Mouse (Mus musculus): ENCODE data around the gene Grm4.

DNA sequence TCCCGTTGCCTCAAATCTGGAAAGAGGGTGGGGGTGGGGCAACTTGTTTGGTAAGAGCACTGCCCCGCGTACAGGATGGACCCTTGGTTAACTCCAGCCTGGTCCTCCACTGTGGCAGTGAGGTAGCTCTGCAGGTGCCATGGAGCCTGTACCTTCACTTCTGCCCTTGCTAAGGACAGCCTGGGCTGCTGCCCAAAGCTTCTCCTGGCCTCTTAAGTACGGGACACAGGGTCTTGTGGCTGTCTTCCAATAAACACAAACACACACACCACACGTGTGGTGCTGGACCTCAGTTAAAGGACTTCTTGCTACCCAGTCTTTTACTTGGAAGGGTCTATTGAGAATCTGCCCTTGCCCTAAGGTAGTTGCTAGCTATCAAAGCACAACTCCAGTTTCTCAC, 37.6 kb upstream of the Grm4 start:
- TF ChIP-seq POLR2A (IDR thresholded peaks at IDR 0.05; ENCODE audit: low read depth, low read length) (no peak), CTCF (IDR thresholded peaks at IDR 0.05; ENCODE audit: borderline replicate concordance, insufficient read depth, low read length) (no peak)
